Mouse (Mus musculus) megakaryocyte, embryonic 14.5 days (primary cell): ENCODE measurements around the gene Egln1.

Source experiments
- FLI1 ChIP-seq: IDR thresholded peaks from 2 replicates; pipeline ENCODE4 v1.6.1; 2012; ENCODE audit warnings: low read length, inconsistent platforms, mixed read lengths
- GATA1 ChIP-seq: IDR thresholded peaks from 3 replicates; pipeline ENCODE4 v1.6.1; 2012; ENCODE audit warnings: mixed read lengths, low read length, inconsistent platforms, borderline replicate concordance

DNA sequence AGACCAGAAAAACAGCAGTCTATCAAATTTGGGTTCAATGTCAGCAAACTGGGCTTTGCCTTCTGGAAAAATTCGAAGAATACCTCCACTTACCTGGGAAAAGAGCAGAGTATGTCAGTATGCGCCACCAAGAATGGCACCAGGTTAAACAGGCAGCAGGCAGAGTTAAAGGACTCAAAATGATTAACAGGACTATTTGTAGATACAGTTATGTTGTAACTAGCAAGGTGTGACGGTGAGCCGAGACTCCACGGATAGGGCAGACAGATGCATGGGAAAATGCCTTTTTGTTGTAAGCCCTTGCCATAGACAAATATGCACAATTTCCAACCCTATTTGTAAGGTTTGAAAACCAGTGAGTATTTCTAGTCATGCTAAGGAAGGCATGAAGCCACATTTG, 35.1 kb downstream of the Egln1 start:
- no peak for TF ChIP-seq GATA1
- TF ChIP-seq FLI1 = no peak
